Mouse (Mus musculus) induced T-regulatory cell, adult 2 months (primary cell): Measurements from ENCODE around the gene Mast3.
"Not testable (repeated sequence)": the region's sequence is repeated elsewhere in the genome, so short reads cannot be mapped to it uniquely, and the experiment has no call there.

Experiments
- DNase-seq: peaks from one replicate; pipeline ENCODE4 v3.0.0-alpha.2; 2012; ENCODE audit warnings: low read depth

Mast3 gene

GRCm38 (mm10) chr8:70833520-70833919 lies 28.7 kb upstream of the Mast3 start:
- DNase-seq, result no peak

GRCm38 (mm10) chr8:70833018-70833482 lies 28.2 kb upstream of the Mast3 start:
- DNase-seq, result peak; percentile 82

- DNase-seq, result no peak
These were observed 27.5 kb upstream of the Mast3 start for GRCm38 (mm10) chr8:70832371-70832770.

- DNase-seq, result no peak
These were observed 26.7 kb upstream of the Mast3 start for GRCm38 (mm10) chr8:70831517-70831916.

- DNase-seq, result no peak
These were observed 22.9 kb upstream of the Mast3 start for GRCm38 (mm10) chr8:70827796-70828195.

- DNase-seq, result peak; percentile 49
These were observed 22.2 kb upstream of the Mast3 start for GRCm38 (mm10) chr8:70827010-70827409.

GRCm38 (mm10) chr8:70825816-70826215 lies 21.0 kb upstream of the Mast3 start:
- no peak for DNase-seq

- no peak for DNase-seq
These were observed 18.9 kb upstream of the Mast3 start for GRCm38 (mm10) chr8:70823802-70824201.

GRCm38 (mm10) chr8:70822594-70822993 lies 17.7 kb upstream of the Mast3 start:
- DNase-seq, result not testable (repeated sequence)

GRCm38 (mm10) chr8:70821992-70822391 lies 17.1 kb upstream of the Mast3 start:
- no peak for DNase-seq

- DNase-seq, result peak; percentile 82
These were observed 16.6 kb upstream of the Mast3 start for GRCm38 (mm10) chr8:70821399-70821962.

GRCm38 (mm10) chr8:70820101-70820935 lies 15.5 kb upstream of the Mast3 start:
- peak; percentile 32 for DNase-seq

GRCm38 (mm10) chr8:70816679-70817078 lies 11.8 kb upstream of the Mast3 start:
- DNase-seq, result no peak

GRCm38 (mm10) chr8:70812885-70813284 lies 8.0 kb upstream of the Mast3 start:
- no peak for DNase-seq

GRCm38 (mm10) chr8:70812055-70812454 lies 7.2 kb upstream of the Mast3 start:
- DNase-seq, result no peak

GRCm38 (mm10) chr8:70810962-70811680 lies 6.3 kb upstream of the Mast3 start:
- peak; percentile 71 for DNase-seq

- peak; percentile 62 for DNase-seq
These were observed 4.3 kb upstream of the Mast3 start for GRCm38 (mm10) chr8:70808955-70809701.

- DNase-seq, result peak; percentile 86
These were observed 3.4 kb upstream of the Mast3 start, which contains the start of gene Il12rb1 for GRCm38 (mm10) chr8:70808239-70808638. Il12rb1 (plus strand) TSS chr8:70808449.

GRCm38 (mm10) chr8:70807304-70807703 lies 2.5 kb upstream of the Mast3 start:
- no peak for DNase-seq

- peak; percentile 87 for DNase-seq
These were observed 1.7 kb upstream of the Mast3 start for GRCm38 (mm10) chr8:70806541-70806940.

- peak; percentile 74 for DNase-seq
These were observed 933 bp downstream of the Mast3 start for GRCm38 (mm10) chr8:70803761-70804480.
